Mouse (Mus musculus): ENCODE measurements around the gene Tmem160.

DNA sequence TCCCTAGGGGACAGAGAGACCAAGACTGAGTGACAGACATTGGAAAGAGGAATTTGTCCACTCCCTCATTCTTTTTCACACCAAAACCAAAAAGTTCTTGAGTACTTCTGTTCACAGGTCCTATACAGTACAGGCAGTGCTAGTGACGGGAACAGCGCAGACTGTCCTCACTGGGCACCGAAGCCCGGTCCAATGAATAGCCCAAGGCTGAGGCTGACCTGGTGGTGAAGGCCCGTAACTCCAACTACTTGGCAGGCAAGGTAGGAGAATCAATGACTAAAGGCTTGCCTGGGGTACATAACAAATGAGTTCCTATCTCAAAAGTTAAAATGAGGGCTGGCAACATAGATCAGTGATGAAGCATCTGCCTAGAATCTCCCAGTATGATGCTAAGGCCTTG lies 13.0 kb downstream of the Tmem160 start:
- TF ChIP-seq POLR2AphosphoS2 (IDR thresholded peaks at IDR 0.05; ENCODE audit: insufficient read length, low read depth) (no peak), E2F4 (IDR thresholded peaks at IDR 0.05; ENCODE audit: insufficient read depth) (no peak), MYOG (IDR thresholded peaks at IDR 0.05; ENCODE audit: control insufficient read depth in 1 of 3, insufficient read depth in 1 of 3, insufficient read length in 2 of 3, low read depth in 2 of 3) (no peak), USF1 (IDR thresholded peaks at IDR 0.05; ENCODE audit: low read depth) (no peak), POLR2A (IDR thresholded peaks at IDR 0.05; ENCODE audit: insufficient read length, low read depth) (no peak), MAX (IDR thresholded peaks at IDR 0.05; ENCODE audit: low read depth) (no peak), TCF3 (IDR thresholded peaks at IDR 0.05; ENCODE audit: insufficient read length, low read depth) (no peak)
